Mouse (Mus musculus): ENCODE data around the gene Mical3. TPM values are rescaled to one million over a fixed set of nuclear protein-coding genes. Genes with fewer than 3 reads are reported as not detected.

Mical3 gene
- polyA plus RNA-seq, 1 experiment, result 10.3 TPM

GRCm38 (mm10) chr6:121087586-121088245 lies 43.1 kb downstream of the Mical3 start:
- Histone ChIP-seq H3ac (ENCODE audit: control insufficient read depth, insufficient read length, low read depth) (no peak overlapping the region), H3K4me3 (ENCODE audit: insufficient read depth, poor library complexity, severe bottlenecking) (no peak overlapping the region), H3K27me3 (ENCODE audit: control insufficient read depth, insufficient read depth, insufficient read length) (no peaks in the 10 kb centered on the region), H3K79me2 (ENCODE audit: control insufficient read depth, insufficient read depth) (peaks cover 19% of the 10 kb centered on the region), H3K79me3 (ENCODE audit: low read depth) (no peaks in the 10 kb centered on the region), H3K36me3 (ENCODE audit: control insufficient read depth, insufficient read depth) (no peaks in the 10 kb centered on the region)
- TF ChIP-seq MYOD1 (IDR thresholded peaks at IDR 0.05; ENCODE audit: control insufficient read depth, insufficient read length, low read depth), result no peak
- no peak for TF ChIP-seq USF1 (IDR thresholded peaks at IDR 0.05; ENCODE audit: low read depth)
- no peak for TF ChIP-seq MAX (IDR thresholded peaks at IDR 0.05)
- no peak for TF ChIP-seq CTCF (IDR thresholded peaks at IDR 0.05; ENCODE audit: control insufficient read depth, insufficient read depth, insufficient read length)
- no peak for TF ChIP-seq MYOG (IDR thresholded peaks at IDR 0.05; ENCODE audit: control insufficient read depth, extremely low read depth, insufficient read length)
- no peak for TF ChIP-seq FOSL1 (IDR thresholded peaks at IDR 0.05; ENCODE audit: insufficient read depth, low read length, poor library complexity, severe bottlenecking)
- no peak for TF ChIP-seq CEBPB (IDR thresholded peaks at IDR 0.05; ENCODE audit: low read depth)

- no peaks in the 10 kb centered on the region for H3K79me3 ChIP-seq (ENCODE audit: low read depth)
- H3K4me3 ChIP-seq (ENCODE audit: insufficient read depth, poor library complexity, severe bottlenecking), result no peak overlapping the region
- no peaks in the 10 kb centered on the region for H3K36me3 ChIP-seq (ENCODE audit: control insufficient read depth, insufficient read depth)
- H3K79me2 ChIP-seq (ENCODE audit: control insufficient read depth, insufficient read depth), result peaks cover 19% of the 10 kb centered on the region
- no peaks in the 10 kb centered on the region for H3K27me3 ChIP-seq (ENCODE audit: control insufficient read depth, insufficient read depth, insufficient read length)
- TF ChIP-seq MYOG (IDR thresholded peaks at IDR 0.05; ENCODE audit: control insufficient read depth, extremely low read depth, insufficient read length) (no peak), CEBPB (IDR thresholded peaks at IDR 0.05; ENCODE audit: low read depth) (no peak), MAX (IDR thresholded peaks at IDR 0.05) (no peak), FOSL1 (IDR thresholded peaks at IDR 0.05; ENCODE audit: insufficient read depth, low read length, poor library complexity, severe bottlenecking) (no peak), USF1 (IDR thresholded peaks at IDR 0.05; ENCODE audit: low read depth) (no peak), MYOD1 (IDR thresholded peaks at IDR 0.05; ENCODE audit: control insufficient read depth, insufficient read length, low read depth) (no peak), CTCF (IDR thresholded peaks at IDR 0.05; ENCODE audit: control insufficient read depth, insufficient read depth, insufficient read length) (no peak)
- no peak overlapping the region for H3ac ChIP-seq (ENCODE audit: control insufficient read depth, insufficient read length, low read depth)
Observed at GRCm38 (mm10) chr6:121087127-121087526, 43.7 kb downstream of the Mical3 start.

DNA sequence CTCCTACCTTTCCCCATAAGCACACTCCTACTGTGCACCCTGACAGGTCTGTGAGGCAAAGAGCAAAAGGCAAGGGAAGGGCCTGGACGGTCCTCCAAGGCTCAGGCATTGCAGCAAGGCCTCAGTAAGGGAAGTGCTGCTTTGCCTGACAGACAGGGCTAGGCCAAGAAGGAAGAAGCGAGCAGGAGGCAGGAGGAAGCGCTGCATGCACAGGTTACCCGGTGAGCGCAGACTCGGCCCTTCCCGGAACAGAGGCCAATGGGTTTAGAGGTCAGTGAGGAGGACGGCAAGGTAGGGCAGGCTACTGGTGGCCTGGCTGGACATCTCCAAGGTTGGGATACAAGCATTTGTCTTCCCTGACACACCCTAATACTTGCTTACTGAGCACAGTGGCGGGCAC lies 44.6 kb downstream of the Mical3 start:
- Histone ChIP-seq H3K79me3 (ENCODE audit: low read depth) (no peaks in the 10 kb centered on the region), H3ac (ENCODE audit: control insufficient read depth, insufficient read length, low read depth) (no peak overlapping the region), H3K4me3 (ENCODE audit: insufficient read depth, poor library complexity, severe bottlenecking) (no peak overlapping the region), H3K27me3 (ENCODE audit: control insufficient read depth, insufficient read depth, insufficient read length) (no peaks in the 10 kb centered on the region), H3K36me3 (ENCODE audit: control insufficient read depth, insufficient read depth) (no peaks in the 10 kb centered on the region), H3K79me2 (ENCODE audit: control insufficient read depth, insufficient read depth) (peaks cover 19% of the 10 kb centered on the region)
- TF ChIP-seq MYOG (IDR thresholded peaks at IDR 0.05; ENCODE audit: control insufficient read depth, extremely low read depth, insufficient read length), result no peak
- no peak for TF ChIP-seq USF1 (IDR thresholded peaks at IDR 0.05; ENCODE audit: low read depth)
- no peak for TF ChIP-seq MAX (IDR thresholded peaks at IDR 0.05)
- no peak for TF ChIP-seq MYOD1 (IDR thresholded peaks at IDR 0.05; ENCODE audit: control insufficient read depth, insufficient read length, low read depth)
- TF ChIP-seq CEBPB (IDR thresholded peaks at IDR 0.05; ENCODE audit: low read depth), result no peak
- no peak for TF ChIP-seq CTCF (IDR thresholded peaks at IDR 0.05; ENCODE audit: control insufficient read depth, insufficient read depth, insufficient read length)
- TF ChIP-seq FOSL1 (IDR thresholded peaks at IDR 0.05; ENCODE audit: insufficient read depth, low read length, poor library complexity, severe bottlenecking), result no peak

DNA sequence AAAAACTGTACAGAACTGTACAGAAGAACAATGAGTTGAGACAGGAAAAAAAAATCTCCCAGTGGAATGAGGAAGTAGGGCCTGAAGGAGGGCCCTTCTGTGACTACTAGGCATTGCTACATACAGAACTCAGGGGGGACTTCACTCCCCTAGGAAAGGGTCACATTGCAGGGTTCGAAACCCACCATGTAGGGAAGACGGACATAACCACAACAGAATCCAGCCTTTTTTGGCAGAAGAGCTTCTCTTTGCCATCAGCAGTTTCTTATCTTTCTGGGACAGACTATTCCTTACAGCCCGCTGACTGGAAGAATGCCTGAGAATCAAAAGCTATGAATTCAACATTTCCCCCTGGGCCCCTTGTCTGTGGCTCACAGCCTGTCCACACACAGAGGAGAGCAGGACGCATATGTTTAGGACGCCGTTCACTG lies 46.7 kb downstream of the Mical3 start:
- Histone ChIP-seq H3K27me3 (ENCODE audit: control insufficient read depth, insufficient read depth, insufficient read length) (no peaks in the 10 kb centered on the region), H3K36me3 (ENCODE audit: control insufficient read depth, insufficient read depth) (no peaks in the 10 kb centered on the region), H3ac (ENCODE audit: control insufficient read depth, insufficient read length, low read depth) (no peak overlapping the region), H3K79me3 (ENCODE audit: low read depth) (no peaks in the 10 kb centered on the region), H3K79me2 (ENCODE audit: control insufficient read depth, insufficient read depth) (peaks cover 19% of the 10 kb centered on the region), H3K4me3 (ENCODE audit: insufficient read depth, poor library complexity, severe bottlenecking) (no peak overlapping the region)
- no peak for TF ChIP-seq USF1 (IDR thresholded peaks at IDR 0.05; ENCODE audit: low read depth)
- no peak for TF ChIP-seq CTCF (IDR thresholded peaks at IDR 0.05; ENCODE audit: control insufficient read depth, insufficient read depth, insufficient read length)
- TF ChIP-seq MYOG (IDR thresholded peaks at IDR 0.05; ENCODE audit: control insufficient read depth, extremely low read depth, insufficient read length), result no peak
- no peak for TF ChIP-seq MAX (IDR thresholded peaks at IDR 0.05)
- TF ChIP-seq MYOD1 (IDR thresholded peaks at IDR 0.05; ENCODE audit: control insufficient read depth, insufficient read length, low read depth), result no peak
- no peak for TF ChIP-seq FOSL1 (IDR thresholded peaks at IDR 0.05; ENCODE audit: insufficient read depth, low read length, poor library complexity, severe bottlenecking)
- TF ChIP-seq CEBPB (IDR thresholded peaks at IDR 0.05; ENCODE audit: low read depth), result no peak

- TF ChIP-seq MYOD1 (IDR thresholded peaks at IDR 0.05; ENCODE audit: control insufficient read depth, insufficient read length, low read depth) (no peak), MYOG (IDR thresholded peaks at IDR 0.05; ENCODE audit: control insufficient read depth, extremely low read depth, insufficient read length) (no peak), FOSL1 (IDR thresholded peaks at IDR 0.05; ENCODE audit: insufficient read depth, low read length, poor library complexity, severe bottlenecking) (no peak), CTCF (IDR thresholded peaks at IDR 0.05; ENCODE audit: control insufficient read depth, insufficient read depth, insufficient read length) (no peak), MAX (IDR thresholded peaks at IDR 0.05) (no peak), USF1 (IDR thresholded peaks at IDR 0.05; ENCODE audit: low read depth) (no peak), CEBPB (IDR thresholded peaks at IDR 0.05; ENCODE audit: low read depth) (no peak)
Observed at GRCm38 (mm10) chr6:121082094-121082473, 48.7 kb downstream of the Mical3 start.

More at GRCm38 (mm10) chr6:121082094-121082473, 48.7 kb downstream of the Mical3 start:
- peaks cover 9% of the 10 kb centered on the region for H3K79me2 ChIP-seq (ENCODE audit: control insufficient read depth, insufficient read depth)
- no peak overlapping the region for H3ac ChIP-seq (ENCODE audit: control insufficient read depth, insufficient read length, low read depth)
- H3K79me3 ChIP-seq (ENCODE audit: low read depth), result no peaks in the 10 kb centered on the region
- no peaks in the 10 kb centered on the region for H3K36me3 ChIP-seq (ENCODE audit: control insufficient read depth, insufficient read depth)
- no peak overlapping the region for H3K4me3 ChIP-seq (ENCODE audit: insufficient read depth, poor library complexity, severe bottlenecking)
- no peaks in the 10 kb centered on the region for H3K27me3 ChIP-seq (ENCODE audit: control insufficient read depth, insufficient read depth, insufficient read length)

All from C2C12 (cell line).